In genomic region chr2:28278853-28279252, GRCm38 (mm10) we compare ENCODE assay signal across 10 mouse cellular contexts.
DNase-seq lines count a peak whose midpoint lies in the region; ATAC-seq lines count a peak whose summit lies in the region.
"Had no signal": no experiment of that assay in that cellular context is flagged by ENCODE, and none has a peak within 500 bp of the region (broad histone marks: within the 10 kb centered on the region; RNA-seq: fewer than 3 reads in every experiment).

No protein-coding gene starts in this region.

- 0 out of 2 replicates have a peak overlapping the region, but pooled peaks have one; percentile 50 for H3K27ac ChIP-seq in hindbrain, embryonic 10.5 days
- H3K27ac ChIP-seq in hindbrain, embryonic 11.5 days (ENCODE audit: low read depth, low read length) = no peak overlapping the region
- H3K27ac ChIP-seq in embryonic facial prominence, embryonic 15.5 days (replicated peaks) = peak overlapping the region; percentile 39; the same call in 1 of the 2 replicates
- H3K27ac ChIP-seq in heart, embryonic 16.5 days (ENCODE audit: low read length) = peak overlapping the region; percentile 47
- peak overlapping the region; percentile 23 for H3K27ac ChIP-seq in midbrain, embryonic 15.5 days
- H3K27ac ChIP-seq: embryonic facial prominence, embryonic 12.5 days; limb, embryonic 12.5 days had no signal

- H3K4me3 ChIP-seq in hindbrain, embryonic 10.5 days = no peak overlapping the region
- H3K4me3 ChIP-seq in hindbrain, embryonic 11.5 days (ENCODE audit: low read depth, low read length) = no peak overlapping the region
- no peak overlapping the region for H3K4me3 ChIP-seq in embryonic facial prominence, embryonic 15.5 days (replicated peaks)
- no peak overlapping the region for H3K4me3 ChIP-seq in heart, embryonic 16.5 days (ENCODE audit: low read length)
- H3K4me3 ChIP-seq in midbrain, embryonic 15.5 days = no peak overlapping the region
- H3K4me3 ChIP-seq: embryonic facial prominence, embryonic 12.5 days; limb, embryonic 12.5 days had no signal

- peaks cover 26% of the 10 kb centered on the region for H3K4me1 ChIP-seq in hindbrain, embryonic 10.5 days (replicated peaks)
- no peaks in the 10 kb centered on the region for H3K4me1 ChIP-seq in hindbrain, embryonic 11.5 days (replicated peaks; ENCODE audit: control insufficient read depth, insufficient read depth, low read length)
- peaks cover 18% of the 10 kb centered on the region for H3K4me1 ChIP-seq in embryonic facial prominence, embryonic 15.5 days
- peaks cover 21% of the 10 kb centered on the region for H3K4me1 ChIP-seq in heart, embryonic 16.5 days (ENCODE audit: control insufficient read depth, insufficient read depth, low read length)
- H3K4me1 ChIP-seq in midbrain, embryonic 15.5 days = peaks cover 11% of the 10 kb centered on the region; the same call in 1 of the 2 replicates

- H3K27me3 ChIP-seq in hindbrain, embryonic 10.5 days (ENCODE audit: insufficient read depth, poor library complexity, severe bottlenecking) = no peaks in the 10 kb centered on the region
- no peaks in the 10 kb centered on the region for H3K27me3 ChIP-seq in hindbrain, embryonic 11.5 days (ENCODE audit: control insufficient read depth, insufficient read depth, low read length)
- no peaks in the 10 kb centered on the region for H3K27me3 ChIP-seq in embryonic facial prominence, embryonic 15.5 days
- H3K27me3 ChIP-seq in heart, embryonic 16.5 days (ENCODE audit: control insufficient read depth, insufficient read depth, low read length) = no peaks in the 10 kb centered on the region; the same call in 1 of the 2 replicates
- no peaks in the 10 kb centered on the region for H3K27me3 ChIP-seq in midbrain, embryonic 15.5 days (replicated peaks)
- H3K27me3 ChIP-seq: embryonic facial prominence, embryonic 12.5 days; limb, embryonic 12.5 days; Patski had no signal

- H3K9ac ChIP-seq in hindbrain, embryonic 11.5 days (ENCODE audit: low read depth, low read length) = no peak overlapping the region
- no peak overlapping the region for H3K9ac ChIP-seq in embryonic facial prominence, embryonic 15.5 days
- no peak overlapping the region for H3K9ac ChIP-seq in heart, embryonic 16.5 days (ENCODE audit: low read length)
- H3K9ac ChIP-seq in midbrain, embryonic 15.5 days = no peak overlapping the region
- H3K9ac ChIP-seq: embryonic facial prominence, embryonic 12.5 days; limb, embryonic 12.5 days had no signal

- H3K9me3 ChIP-seq in hindbrain, embryonic 10.5 days = no peaks in the 10 kb centered on the region
- H3K9me3 ChIP-seq in hindbrain, embryonic 11.5 days (ENCODE audit: control insufficient read depth, low read length) = no peaks in the 10 kb centered on the region
- H3K9me3 ChIP-seq in embryonic facial prominence, embryonic 15.5 days (replicated peaks) = no peaks in the 10 kb centered on the region
- no peaks in the 10 kb centered on the region for H3K9me3 ChIP-seq in heart, embryonic 16.5 days (replicated peaks; ENCODE audit: control insufficient read depth, low read length)
- H3K9me3 ChIP-seq in midbrain, embryonic 15.5 days = no peaks in the 10 kb centered on the region
- H3K9me3 ChIP-seq: embryonic facial prominence, embryonic 12.5 days; limb, embryonic 12.5 days had no signal

- 91% methylated on average over 10 of the region's 10 CpGs for WGBS in hindbrain, embryonic 10.5 days
- WGBS in hindbrain, embryonic 11.5 days = 90% methylated on average over 10 of the region's 10 CpGs
- WGBS in embryonic facial prominence, embryonic 15.5 days = 48% methylated on average over 10 of the region's 10 CpGs
- 50% methylated on average over 10 of the region's 10 CpGs for WGBS in heart, embryonic 16.5 days
- 65% methylated on average over 10 of the region's 10 CpGs for WGBS in midbrain, embryonic 15.5 days

- H3K4me2 ChIP-seq in hindbrain, embryonic 11.5 days (replicated peaks; ENCODE audit: low read depth, low read length) = no peak overlapping the region
- no peak overlapping the region for H3K4me2 ChIP-seq in embryonic facial prominence, embryonic 15.5 days (replicated peaks)
- H3K4me2 ChIP-seq in heart, embryonic 16.5 days (ENCODE audit: low read depth, low read length) = no peak overlapping the region
- H3K4me2 ChIP-seq in midbrain, embryonic 15.5 days = no peak overlapping the region
- H3K4me2 ChIP-seq: embryonic facial prominence, embryonic 12.5 days; limb, embryonic 12.5 days had no signal

- ATAC-seq in hindbrain, embryonic 11.5 days (ENCODE audit: low FRiP score) = no peak
- no peak for ATAC-seq in embryonic facial prominence, embryonic 15.5 days (ENCODE audit: insufficient number of reproducible peaks, low FRiP score, low TSS enrichment, low read depth)
- 0 out of 2 replicates have a peak, but pooled peaks have one; percentile 58 for ATAC-seq in heart, embryonic 16.5 days (replicated peaks; ENCODE audit: extremely low read depth, insufficient read depth, low FRiP score)
- ATAC-seq in midbrain, embryonic 15.5 days (replicated peaks) = no peak
- no peak for ATAC-seq in monocyte, adult 5-6 weeks (replicated peaks; ENCODE audit: insufficient number of reproducible peaks, low FRiP score, low TSS enrichment, poor library complexity, severe bottlenecking)
- ATAC-seq: Patski had no signal

- H3K36me3 ChIP-seq in hindbrain, embryonic 10.5 days = no peaks in the 10 kb centered on the region
- H3K36me3 ChIP-seq in hindbrain, embryonic 11.5 days (ENCODE audit: control insufficient read depth, insufficient read depth, low read length) = no peaks in the 10 kb centered on the region
- no peaks in the 10 kb centered on the region for H3K36me3 ChIP-seq in embryonic facial prominence, embryonic 15.5 days
- H3K36me3 ChIP-seq in heart, embryonic 16.5 days (ENCODE audit: control insufficient read depth, insufficient read depth) = no peaks in the 10 kb centered on the region
- H3K36me3 ChIP-seq in midbrain, embryonic 15.5 days (replicated peaks) = no peaks in the 10 kb centered on the region
- H3K36me3 ChIP-seq: embryonic facial prominence, embryonic 12.5 days; limb, embryonic 12.5 days had no signal

- no peak for DNase-seq in hindbrain, embryonic 10.5 days (ENCODE audit: low spot score)
- DNase-seq in hindbrain, embryonic 11.5 days (ENCODE audit: low spot score) = no peak
- DNase-seq in adrenal gland, postnatal 25 days = no peak
